Mouse (Mus musculus): ENCODE data around the gene Casp3.
A peak's percentile ranks its signal among the peaks of the same experiment; 100 is the strongest.
"Not testable (repeated sequence)": the region's sequence is repeated elsewhere in the genome, so short reads cannot be mapped to it uniquely, and the experiment has no call there.

Casp3 gene

DNA sequence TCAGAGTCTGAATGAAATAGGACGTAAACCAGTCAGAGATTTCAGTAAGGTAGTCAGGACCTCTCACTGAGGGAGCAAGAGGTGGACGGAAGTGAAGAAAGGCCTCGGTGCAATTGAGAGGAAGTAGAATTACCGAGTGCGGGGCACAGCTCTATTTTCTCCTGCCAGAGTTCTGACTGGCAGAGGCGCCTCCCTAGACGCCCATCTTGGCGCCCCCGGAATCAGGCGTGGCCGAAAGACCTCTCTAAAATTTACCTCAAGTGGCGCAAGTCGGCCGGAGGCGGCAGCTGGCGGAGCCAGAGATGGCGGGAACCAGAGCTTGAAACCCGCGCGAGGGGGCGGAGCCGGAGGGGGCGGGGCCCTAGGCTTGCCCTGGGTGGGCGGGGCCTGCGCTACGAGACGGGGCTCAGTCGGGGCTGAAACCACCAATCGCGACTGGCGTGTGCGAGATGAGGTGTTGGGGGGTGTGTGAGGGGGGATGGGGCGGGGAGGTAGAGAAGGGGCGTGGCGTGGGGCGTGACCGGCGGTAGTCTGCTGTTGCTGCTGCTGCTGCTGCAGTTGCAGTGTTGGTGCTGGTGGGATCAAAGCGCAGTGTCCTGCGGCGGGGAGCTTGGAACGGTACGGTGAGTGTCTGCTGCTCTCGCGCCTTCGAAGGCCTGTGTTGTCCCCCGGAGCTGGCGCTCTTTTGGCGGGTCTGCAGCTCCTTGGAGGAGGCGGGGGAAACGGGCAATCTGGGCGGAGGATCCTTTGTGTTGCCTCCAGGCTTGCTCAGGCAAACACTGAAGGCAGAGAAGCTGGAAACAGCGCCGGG is at the start of gene Casp3, which contains the start of gene Primpol:
Casp3 (plus strand) TSS at position 413 of the 811 bp plus-strand sequence.
Primpol (minus strand) TSS at position 334 of the 811 bp plus-strand sequence.
- DNase-seq (ENCODE audit: low spot score in 2 of 2) = peak; percentile 84 to 92

DNA sequence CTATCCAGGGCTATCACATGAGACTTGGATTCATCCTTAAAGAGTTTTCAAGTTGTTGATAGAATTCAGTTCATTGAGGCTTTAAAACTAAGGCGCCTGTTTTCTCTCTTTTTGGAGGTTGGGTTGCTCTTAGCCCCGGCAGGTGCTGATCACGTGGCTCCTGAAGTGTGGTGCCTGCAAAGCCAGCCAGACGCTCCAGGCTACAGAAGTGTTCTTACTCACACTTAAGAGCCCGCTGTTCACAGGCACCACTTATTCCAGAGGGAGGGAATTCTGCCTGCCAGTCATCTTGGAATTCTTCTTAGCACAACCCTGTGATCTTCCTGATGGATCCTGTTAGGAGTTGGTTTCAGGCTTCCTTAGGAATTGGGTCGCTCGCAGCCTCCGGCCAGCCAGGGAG is 49.1 kb upstream of the Casp3 start:
- no peak for DNase-seq (ENCODE audit: low spot score in 2 of 2)

DNA sequence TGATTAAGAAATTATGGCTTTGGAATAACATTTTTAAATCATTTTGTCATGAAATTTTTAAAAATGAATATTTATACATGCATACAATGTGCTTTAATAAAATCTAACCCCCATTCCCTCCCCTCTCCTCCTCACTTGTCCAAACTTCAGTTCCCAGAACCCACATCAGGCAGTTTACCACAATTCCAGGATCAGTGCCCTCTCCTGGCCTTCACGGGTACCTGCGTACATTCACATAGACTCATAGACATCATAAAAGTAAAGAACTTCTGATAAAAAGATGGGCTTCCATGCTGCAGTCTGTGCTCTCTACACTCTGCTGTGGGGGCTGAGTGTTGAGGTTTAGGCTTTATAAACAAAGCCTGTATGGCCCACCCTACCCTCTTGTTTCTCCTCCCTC is 48.1 kb upstream of the Casp3 start:
- no peak for DNase-seq (ENCODE audit: low spot score in 2 of 2)

DNA sequence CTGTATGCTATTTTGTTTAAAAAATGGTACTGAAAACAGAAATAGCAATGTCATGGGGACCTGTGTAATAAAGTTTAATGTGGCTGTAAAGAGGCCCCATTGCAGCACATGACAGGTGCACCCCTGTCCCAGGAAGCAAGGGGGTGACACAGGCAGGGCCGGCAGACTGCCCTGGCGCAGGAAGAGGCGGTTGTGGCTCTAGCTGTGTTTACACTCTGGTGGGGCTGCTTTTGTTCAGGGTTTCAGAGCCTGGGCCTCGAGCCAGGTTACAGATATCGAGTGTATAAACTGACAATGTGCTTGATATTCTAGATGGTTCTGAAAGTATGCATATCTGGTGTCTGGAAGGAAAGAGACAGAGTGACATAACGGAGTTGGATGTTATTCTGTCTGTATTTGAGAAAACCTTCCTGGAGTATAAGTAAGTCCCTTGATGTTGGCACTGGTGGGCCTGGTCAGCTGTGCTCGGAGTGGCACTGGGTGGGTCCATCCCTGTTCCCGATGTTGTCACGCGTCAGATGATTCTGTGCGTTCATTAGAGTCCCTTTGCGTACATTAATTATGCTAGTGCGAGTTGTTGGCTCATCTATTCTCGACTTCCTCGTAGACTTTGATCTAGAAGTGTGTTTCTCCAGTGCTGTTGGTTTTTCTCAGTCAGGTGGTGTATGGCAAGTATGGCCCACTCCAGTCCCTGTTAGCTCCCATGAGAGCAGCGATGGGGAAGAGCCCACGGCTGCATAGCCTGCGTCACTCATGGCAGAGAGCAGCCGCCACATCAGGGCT is 47.2 kb upstream of the Casp3 start:
- DNase-seq (ENCODE audit: low spot score in 2 of 2) = no peak

DNA sequence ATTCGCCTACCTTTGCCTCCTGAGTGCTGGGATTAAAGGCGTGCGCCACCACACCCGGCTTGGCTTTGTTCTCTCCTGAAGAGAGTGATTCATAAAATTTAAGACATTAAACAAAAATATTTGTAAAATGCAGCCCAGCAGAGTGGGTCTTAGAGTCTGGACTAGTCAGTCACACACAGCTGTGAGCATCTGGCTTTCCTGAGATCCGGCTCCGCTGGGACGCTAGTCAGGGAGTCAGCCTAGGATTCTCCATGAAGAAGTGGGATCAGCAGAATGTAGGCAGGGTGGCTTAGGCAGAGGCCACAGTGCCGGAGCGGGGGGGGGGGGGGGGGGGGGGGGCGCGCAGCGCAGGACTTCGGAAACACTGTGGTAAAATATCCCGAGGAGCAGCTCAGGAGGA is 46.4 kb upstream of the Casp3 start:
- no peak for DNase-seq (ENCODE audit: low spot score in 2 of 2)

DNA sequence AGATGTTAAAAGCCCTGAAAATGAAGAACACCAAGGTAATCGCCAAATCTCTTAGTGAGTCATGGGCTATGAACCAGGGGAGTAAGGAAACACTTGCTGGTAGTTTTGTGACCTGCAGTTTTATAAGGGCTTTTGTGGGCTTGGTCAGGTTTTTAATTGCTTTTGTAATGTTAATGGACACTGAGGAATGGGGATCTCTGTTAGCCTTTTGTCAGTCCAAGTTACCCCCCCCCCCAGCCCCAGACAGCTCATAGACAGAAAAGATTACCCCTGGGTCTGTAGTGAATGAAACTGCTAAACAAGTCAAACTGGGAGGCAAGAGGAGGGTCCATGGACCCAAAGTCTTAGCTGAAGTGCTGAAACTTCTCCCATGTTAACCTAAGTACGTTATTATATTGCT is 43.6 kb upstream of the Casp3 start:
- no peak for DNase-seq (ENCODE audit: low spot score in 2 of 2)

DNA sequence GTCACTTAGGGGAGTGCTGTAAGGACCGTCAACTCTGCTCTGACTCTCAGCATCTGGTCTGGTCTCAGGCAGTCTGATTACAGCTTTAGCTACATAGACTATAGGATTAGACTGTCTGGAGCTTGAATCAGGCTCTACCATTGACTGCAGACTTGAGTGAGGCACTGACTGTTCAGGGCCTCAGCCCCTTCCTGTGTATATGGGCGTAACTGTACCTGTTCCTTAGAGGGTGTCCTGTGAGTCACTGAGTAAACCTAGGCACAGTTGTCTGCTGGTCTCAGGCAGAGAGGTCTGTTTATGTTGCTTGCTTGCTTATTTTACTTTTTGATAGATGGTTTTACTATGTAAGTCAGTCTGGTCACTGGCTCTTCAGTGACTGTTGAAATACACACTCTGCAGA is 43.1 kb upstream of the Casp3 start:
- no peak for DNase-seq (ENCODE audit: low spot score in 2 of 2)

DNA sequence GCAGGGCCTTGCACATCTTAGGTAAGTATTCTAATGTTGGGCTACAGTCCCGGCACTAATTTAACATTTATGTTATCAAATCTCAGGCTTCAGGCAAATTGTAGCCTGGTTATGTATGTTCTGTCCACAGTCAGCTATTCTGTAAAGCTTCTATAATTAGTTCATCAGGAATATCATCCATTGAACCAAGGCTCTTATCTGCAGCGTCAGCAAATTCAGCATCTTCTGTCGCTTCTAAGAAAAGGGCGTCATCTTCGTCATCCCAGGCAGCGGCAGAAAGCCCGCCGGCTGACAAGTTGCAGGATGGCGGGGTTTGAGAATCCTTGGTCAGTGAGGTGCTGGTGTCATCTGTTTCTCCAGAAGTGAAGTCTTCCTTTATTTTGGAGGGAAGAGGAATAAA is 38.3 kb upstream of the Casp3 start:
- DNase-seq (ENCODE audit: low spot score in 2 of 2) = no peak

DNA sequence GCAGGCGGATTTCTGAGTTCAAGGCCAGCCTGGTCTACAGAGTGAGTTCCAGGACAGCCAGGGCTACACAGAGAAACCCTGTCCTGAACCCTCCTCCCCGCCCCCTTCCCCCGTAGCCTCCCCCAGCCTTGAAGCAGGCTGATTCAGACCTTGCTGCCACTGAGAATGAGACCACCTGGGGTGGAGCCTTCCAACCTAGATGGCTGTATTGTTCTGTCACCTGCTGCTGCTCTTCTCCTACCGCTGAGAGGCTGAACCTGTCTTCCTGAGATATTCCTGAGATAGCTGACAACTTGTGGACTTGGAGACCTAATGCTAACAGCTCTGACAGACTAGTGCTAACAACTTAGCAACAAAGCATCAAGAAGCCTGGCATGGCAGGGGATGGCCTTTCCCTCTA is 32.8 kb upstream of the Casp3 start:
- not testable (repeated sequence) for DNase-seq (ENCODE audit: low spot score in 2 of 2)

DNA sequence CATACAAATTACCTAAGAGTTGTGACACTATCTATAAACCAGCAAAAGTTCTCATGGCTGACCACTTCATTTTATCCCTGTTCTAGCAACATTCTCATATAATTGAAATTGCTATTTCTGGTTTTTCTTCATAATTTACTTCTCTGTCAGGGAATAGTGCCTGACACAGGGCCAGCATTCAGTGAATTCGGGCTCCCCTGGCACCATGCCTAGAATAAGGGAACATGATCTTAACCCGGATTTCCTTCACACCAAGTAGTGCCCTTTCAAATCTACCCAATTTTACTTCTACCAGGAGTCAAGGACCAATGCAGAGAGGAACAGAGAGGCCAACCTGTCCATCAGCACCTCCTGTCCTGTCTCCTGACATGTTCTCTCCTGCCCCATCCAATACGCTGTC is 31.5 kb upstream of the Casp3 start:
- DNase-seq (ENCODE audit: low spot score in 2 of 2) = no peak

DNA sequence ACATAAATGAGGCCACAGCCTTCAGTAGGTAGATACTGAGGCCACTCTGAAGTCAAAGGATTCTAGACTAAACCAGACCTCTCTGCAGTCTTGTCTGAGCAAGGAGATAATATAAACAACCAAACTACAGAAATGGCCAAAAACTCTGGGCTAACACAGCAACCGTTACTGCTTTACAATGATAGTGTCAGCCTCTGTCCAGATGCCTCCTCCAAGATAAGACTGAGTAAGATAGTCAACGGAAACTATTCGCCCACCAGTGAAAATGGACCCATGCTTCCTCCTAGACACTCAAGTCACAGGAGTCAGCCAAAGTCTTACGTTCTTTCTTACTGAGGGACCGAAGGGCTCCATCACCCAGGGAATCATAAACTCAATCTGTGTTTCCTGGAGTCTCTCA is 29.2 kb upstream of the Casp3 start:
- no peak for DNase-seq (ENCODE audit: low spot score in 2 of 2)

DNA sequence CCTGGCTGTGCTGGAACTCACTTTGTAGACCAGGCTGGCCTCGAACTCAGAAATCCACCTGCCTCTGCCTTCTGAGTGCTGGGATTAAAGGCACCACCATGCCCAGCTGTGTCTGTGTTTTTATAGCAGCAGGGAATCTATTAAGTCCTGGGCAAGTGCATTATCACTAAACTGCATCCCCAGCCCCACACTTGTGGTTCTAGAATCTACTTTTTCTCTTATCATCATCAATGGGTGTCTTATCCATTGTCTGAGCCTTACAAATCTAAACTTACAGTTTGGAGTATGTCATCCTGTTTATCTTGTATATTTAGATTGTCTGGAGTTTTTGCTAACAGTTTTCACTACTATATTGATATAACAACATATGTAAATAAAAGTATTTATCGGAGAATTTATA is 28.4 kb upstream of the Casp3 start:
- no peak for DNase-seq (ENCODE audit: low spot score in 2 of 2)

DNA sequence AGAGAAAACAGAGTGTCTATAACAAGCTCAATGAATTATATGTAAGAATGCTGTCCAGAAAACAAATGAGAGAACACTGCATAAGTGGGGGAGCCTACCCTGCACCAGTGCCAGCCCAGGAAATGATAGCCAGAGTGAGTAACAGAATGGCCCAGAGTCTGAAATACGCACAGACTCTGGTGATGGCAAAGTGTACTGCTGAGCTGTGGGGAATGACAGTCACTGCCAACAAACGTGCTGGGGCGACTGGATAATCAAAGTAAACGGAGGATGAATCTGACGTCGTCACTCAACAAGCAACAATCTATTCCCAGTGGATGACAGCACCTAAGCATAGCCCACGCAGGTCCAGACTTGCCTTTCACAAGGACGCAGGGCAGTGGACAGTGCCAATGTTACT is 24.0 kb upstream of the Casp3 start:
- no peak for DNase-seq (ENCODE audit: low spot score in 2 of 2)

DNA sequence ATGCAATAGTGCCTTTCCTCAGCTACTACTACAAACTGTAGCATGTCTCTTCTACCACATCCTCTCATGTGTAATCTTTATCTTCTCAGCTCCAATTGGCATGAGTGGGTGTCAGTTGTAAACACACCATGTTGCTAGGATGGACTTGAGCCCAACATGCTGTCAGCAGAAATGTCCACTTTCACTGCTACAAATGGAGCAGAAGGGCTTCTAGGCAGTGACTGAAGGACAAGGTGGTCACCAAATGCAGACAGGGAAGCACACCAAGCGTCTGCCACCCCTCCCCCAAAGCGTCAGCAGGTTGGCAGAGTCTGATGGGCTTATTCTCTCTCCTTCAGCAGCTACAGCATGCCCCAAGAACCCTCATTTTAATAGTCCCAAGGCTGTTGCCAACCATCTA is 23.3 kb upstream of the Casp3 start:
- no peak for DNase-seq (ENCODE audit: low spot score in 2 of 2)

DNA sequence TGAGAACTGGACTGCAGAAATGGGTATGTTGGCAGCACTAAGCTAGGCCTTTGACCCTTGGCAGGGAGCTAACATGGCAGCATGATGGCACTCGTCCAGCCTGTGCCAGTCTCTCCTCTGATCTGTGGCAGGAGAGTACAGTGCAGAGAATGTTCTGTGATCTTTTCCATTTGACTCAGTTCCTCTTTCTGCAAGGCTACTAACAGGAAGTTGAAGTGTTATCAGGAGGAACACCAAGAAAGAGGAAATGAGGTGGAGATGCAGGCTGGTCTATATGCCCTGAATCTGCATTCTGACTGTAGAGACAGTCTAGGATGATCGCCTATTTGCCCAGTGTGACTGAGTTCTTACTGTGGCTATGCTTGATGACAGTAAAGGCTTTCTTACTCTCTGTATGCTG is 21.5 kb upstream of the Casp3 start:
- DNase-seq (ENCODE audit: low spot score in 2 of 2) = no peak

DNA sequence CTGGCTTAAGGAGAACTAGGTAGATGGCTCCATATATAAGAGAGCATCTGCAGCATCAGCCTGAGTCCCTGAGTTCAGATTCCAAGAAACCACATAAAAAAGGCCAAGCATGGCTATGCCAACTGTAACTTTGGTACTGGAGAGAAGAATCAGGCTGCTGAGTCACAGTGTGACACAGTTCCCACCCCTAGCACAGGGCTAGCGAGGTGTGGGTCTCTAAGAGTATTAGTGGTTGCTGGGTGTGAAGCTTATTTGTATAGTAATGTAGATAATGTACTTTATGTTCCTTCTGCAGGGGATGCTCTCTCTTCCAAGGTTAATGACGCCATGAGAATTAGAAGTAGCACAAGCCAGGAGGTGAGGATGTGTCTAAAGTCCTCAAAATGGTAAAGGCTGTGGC is 20.6 kb upstream of the Casp3 start:
- DNase-seq (ENCODE audit: low spot score in 2 of 2) = no peak

DNA sequence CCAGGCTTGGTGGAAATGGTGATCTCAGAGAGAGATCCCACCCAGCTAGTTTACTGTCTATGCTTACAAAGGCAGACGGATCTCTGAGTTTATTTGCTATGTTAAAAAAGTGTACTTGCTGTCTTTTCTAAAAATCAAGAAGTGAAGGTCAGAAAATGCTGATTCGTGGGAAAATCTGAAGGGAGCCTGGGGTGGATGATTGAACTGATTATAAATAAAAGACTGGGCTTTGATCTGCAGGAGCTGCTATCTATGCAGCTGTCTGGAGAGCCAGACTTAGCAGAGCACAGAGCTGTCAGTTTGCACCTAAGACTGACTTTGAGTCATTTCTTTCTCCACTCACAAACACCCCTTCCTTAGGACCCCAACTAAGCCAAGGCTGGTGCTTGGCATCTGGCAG is 19.7 kb upstream of the Casp3 start:
- no peak for DNase-seq (ENCODE audit: low spot score in 2 of 2)

DNA sequence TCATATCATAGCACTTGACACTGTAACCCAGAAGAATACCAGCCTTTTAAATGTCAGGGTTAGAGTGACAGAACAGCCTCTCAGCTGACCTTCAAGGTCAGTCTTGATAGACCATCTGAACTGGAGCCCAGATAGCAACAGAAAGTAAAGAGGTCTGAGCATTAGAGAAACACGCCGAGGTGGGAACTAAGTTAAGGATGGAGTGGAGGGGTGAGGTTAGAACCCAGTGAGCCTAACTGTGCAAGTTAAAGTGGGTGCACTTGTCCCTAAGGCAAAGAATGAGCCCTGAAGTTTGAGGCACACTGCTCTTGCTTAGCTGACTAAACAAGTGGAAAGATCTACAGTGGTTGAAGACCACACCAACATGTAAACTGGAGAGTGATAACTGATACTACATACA is 19.0 kb upstream of the Casp3 start:
- no peak for DNase-seq (ENCODE audit: low spot score in 2 of 2)

DNA sequence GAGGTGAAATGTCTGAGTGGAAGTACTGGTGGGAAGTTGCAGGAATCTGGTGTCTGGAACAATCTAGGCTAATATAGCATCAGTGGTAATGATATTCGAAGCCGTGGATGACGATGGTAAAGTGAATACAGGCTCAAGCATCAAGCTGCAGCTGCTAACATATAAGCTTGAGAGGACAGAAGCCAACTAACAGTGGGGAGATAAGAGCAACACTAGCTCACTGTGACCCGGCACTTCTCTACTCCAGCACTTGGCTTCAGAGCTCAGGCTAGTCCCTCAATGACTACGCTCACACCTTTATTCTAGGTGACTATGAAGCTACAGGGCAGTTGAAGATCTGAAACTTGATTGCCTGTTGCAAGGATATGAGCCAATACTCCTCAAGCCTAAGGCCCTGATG is 18.3 kb upstream of the Casp3 start:
- no peak for DNase-seq (ENCODE audit: low spot score in 2 of 2)

DNA sequence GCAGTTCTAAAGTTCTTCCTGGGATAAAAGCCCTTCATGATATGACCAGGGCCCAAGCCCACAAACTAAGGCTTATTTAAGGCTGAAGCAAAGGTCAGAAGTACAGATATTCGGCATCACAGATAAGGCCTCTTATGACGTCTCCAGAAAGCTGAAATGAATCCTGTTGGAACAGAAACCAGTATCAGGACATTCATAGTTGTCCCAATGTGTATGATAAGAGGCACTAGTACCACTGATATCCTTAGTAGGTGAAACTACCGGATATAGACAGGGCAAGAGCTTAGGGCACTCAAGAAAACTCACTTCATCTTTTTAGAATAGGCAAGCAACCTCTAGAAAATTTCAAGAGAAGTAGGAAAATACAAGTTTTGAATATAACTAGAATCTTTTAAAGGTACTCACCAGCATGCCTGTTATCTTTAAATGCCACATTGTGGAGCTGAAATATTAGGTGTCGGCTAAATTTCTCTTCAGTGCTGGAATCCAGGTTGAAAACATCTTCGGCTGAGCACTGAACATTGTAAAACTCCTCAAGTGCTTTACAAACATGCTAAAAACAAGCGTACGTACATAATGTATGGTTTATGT is 17.7 kb upstream of the Casp3 start:
- DNase-seq (ENCODE audit: low spot score in 2 of 2) = no peak

DNA sequence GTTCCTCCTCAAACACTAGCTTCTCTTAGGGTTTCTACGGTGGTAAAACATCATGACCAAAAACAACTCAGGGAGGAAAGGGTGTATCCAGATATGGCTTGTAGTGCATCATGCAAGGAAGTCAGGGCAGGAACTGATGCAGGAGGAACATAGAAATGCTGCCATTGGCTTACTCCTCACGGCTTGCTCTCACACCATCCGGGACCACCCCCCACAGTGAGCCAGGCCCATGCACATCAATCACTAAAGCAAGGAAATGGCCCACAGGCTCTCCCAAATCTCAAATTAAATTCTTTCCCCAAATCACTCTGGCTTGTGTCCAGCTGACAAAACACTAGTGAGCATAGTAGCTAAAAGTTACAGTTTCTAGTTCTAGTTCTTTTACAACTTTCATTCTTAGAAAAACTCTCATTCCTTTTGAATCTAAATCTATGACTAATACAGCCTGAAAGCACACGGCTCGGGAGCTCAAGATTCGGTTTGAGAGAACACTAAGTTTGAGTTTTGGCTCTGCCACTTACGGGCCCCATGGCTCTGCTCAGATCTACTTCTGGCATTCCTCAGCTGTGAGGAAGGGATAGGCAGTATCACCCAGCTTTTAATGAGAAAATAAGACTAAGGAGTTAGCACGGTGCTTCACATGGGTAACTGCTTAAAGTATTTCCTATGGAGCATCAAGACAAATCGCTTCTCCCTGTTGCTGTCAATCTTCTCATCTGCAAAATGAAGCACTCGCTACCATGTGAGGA is 16.0 kb upstream of the Casp3 start:
- no peak for DNase-seq (ENCODE audit: low spot score in 2 of 2)

DNA sequence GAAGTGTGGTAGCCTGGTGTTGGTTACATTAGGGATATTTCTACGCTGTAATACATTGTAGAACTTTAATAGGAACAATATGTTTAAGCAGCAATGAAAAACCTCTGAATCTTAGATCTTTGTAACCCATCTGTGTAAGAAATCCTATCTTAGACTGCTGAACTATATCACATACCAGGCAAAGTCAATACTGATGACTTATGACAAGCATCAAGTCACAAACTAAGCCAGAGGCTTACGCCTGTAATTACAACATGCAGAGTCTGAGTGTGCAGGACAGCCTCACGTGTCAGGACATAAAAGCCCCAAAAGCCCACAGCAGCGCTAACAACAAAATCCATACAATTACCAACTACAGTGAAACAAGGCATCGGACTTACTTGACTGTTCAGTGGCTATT is 13.5 kb upstream of the Casp3 start:
- no peak for DNase-seq (ENCODE audit: low spot score in 2 of 2)
